Mouse (Mus musculus) embryo, embryonic 11.5 days (tissue): ENCODE data around the gene Tnxb.
"Not testable (repeated sequence)": the region's sequence is repeated elsewhere in the genome, so short reads cannot be mapped to it uniquely, and the experiment has no call there.

ENCODE experiments used
- DNase-seq: peaks from one replicate; pipeline ENCODE4 v3.0.0-alpha.2; 2012; ENCODE audit warnings: low read depth, low spot score

Gene Tnxb

GRCm38 (mm10) chr17:34729779-34730553 lies 59.6 kb downstream of the Tnxb start:
- not testable (repeated sequence) for DNase-seq

- not testable (repeated sequence) for DNase-seq
Observed at GRCm38 (mm10) chr17:34737466-34737865, 67.1 kb downstream of the Tnxb start.

GRCm38 (mm10) chr17:34739708-34740107 lies 69.4 kb downstream of the Tnxb start:
- not testable (repeated sequence) for DNase-seq

GRCm38 (mm10) chr17:34740280-34740679 lies 69.9 kb downstream of the Tnxb start:
- no peak for DNase-seq

GRCm38 (mm10) chr17:34743719-34744118 lies 73.4 kb downstream of the Tnxb start, which contains the start of gene C4b:
Gene C4b (minus strand): TSS chr17:34743882.
- DNase-seq = no peak

- DNase-seq = no peak
Observed at GRCm38 (mm10) chr17:34744206-34744605, 73.9 kb downstream of the Tnxb start.

- DNase-seq = not testable (repeated sequence)
Observed at GRCm38 (mm10) chr17:34744611-34745010, 74.3 kb downstream of the Tnxb start.

GRCm38 (mm10) chr17:34745166-34745565 lies 74.8 kb downstream of the Tnxb start:
- DNase-seq = not testable (repeated sequence)

- no peak for DNase-seq
Observed at GRCm38 (mm10) chr17:34746531-34746930, 76.2 kb downstream of the Tnxb start.

- DNase-seq = no peak
Observed at GRCm38 (mm10) chr17:34761471-34761870, 91.1 kb downstream of the Tnxb start.
